Mouse (Mus musculus): ENCODE results near the gene Plch1. TPM values are rescaled to one million over a fixed set of nuclear protein-coding genes. Genes with fewer than 3 reads are reported as not detected.

The Plch1 gene
- polyA plus RNA-seq, 1 experiment from 2014 or later: 27.5 TPM

GRCm38 (mm10) chr3:63900021-63900571 is 824 bp upstream of the Plch1 start:
- ATAC-seq (replicated peaks; ENCODE audit: low FRiP score) (peak; percentile 58), DNase-seq (ENCODE audit: low spot score) (peak; percentile 68)
- H3K4me1 ChIP-seq (replicated peaks; ENCODE audit: control insufficient read depth, insufficient read depth, low read length): peaks cover 8% of the 10 kb centered on the region; the same call in 1 of the 2 replicates
- H3K4me2 ChIP-seq (ENCODE audit: low read depth, low read length, severe bottlenecking): peak overlapping the region; percentile 73; the same call in 1 of the 2 replicates
- H3K27ac ChIP-seq (ENCODE audit: low read depth, low read length): peak overlapping the region; percentile 95
- H3K9me3 ChIP-seq (ENCODE audit: control insufficient read depth, low read length): no peaks in the 10 kb centered on the region
- no peaks in the 10 kb centered on the region for H3K27me3 ChIP-seq (ENCODE audit: control insufficient read depth, insufficient read depth, low read length)
- H3K4me3 ChIP-seq (ENCODE audit: low read depth, low read length): peak overlapping the region; percentile 79; the same call in 1 of the 2 replicates
- under 1% methylated on average over 12 of the region's 12 CpGs for WGBS
- H3K9ac ChIP-seq (ENCODE audit: low read length): peak overlapping the region; percentile 14; the same call in 1 of the 2 replicates
- no peaks in the 10 kb centered on the region for H3K36me3 ChIP-seq (ENCODE audit: control insufficient read depth, insufficient read depth, low read length)

GRCm38 (mm10) chr3:63898581-63899308 is 527 bp downstream of the Plch1 start:
- ATAC-seq (replicated peaks; ENCODE audit: low FRiP score) (peak; percentile 81), DNase-seq (ENCODE audit: low spot score) (peak; percentile 91)
- H3K36me3 ChIP-seq (ENCODE audit: control insufficient read depth, insufficient read depth, low read length): no peaks in the 10 kb centered on the region
- peak overlapping the region; percentile 79 for H3K4me3 ChIP-seq (ENCODE audit: low read depth, low read length)
- peak overlapping the region; percentile 95 for H3K27ac ChIP-seq (ENCODE audit: low read depth, low read length)
- H3K9me3 ChIP-seq (ENCODE audit: control insufficient read depth, low read length): no peaks in the 10 kb centered on the region
- H3K9ac ChIP-seq (ENCODE audit: low read length): peak overlapping the region; percentile 92
- no peaks in the 10 kb centered on the region for H3K27me3 ChIP-seq (ENCODE audit: control insufficient read depth, insufficient read depth, low read length)
- peak overlapping the region; percentile 73 for H3K4me2 ChIP-seq (ENCODE audit: low read depth, low read length, severe bottlenecking)
- WGBS: under 1% methylated on average over 41 of the region's 41 CpGs
- H3K4me1 ChIP-seq (replicated peaks; ENCODE audit: control insufficient read depth, insufficient read depth, low read length): peaks cover 10% of the 10 kb centered on the region; the same call in 1 of the 2 replicates

GRCm38 (mm10) chr3:63897177-63897576 is 2.1 kb downstream of the Plch1 start:
- no peaks in the 10 kb centered on the region for H3K9me3 ChIP-seq (ENCODE audit: control insufficient read depth, low read length)
- H3K9ac ChIP-seq (ENCODE audit: low read length): no peak overlapping the region
- H3K4me1 ChIP-seq (replicated peaks; ENCODE audit: control insufficient read depth, insufficient read depth, low read length): peaks cover 10% of the 10 kb centered on the region; the same call in 1 of the 2 replicates
- WGBS: 5% methylated on average over 1 of the region's 1 CpGs
- H3K27me3 ChIP-seq (ENCODE audit: control insufficient read depth, insufficient read depth, low read length): no peaks in the 10 kb centered on the region
- no peak for DNase-seq (ENCODE audit: low spot score)
- no peaks in the 10 kb centered on the region for H3K36me3 ChIP-seq (ENCODE audit: control insufficient read depth, insufficient read depth, low read length)
- H3K4me3 ChIP-seq (ENCODE audit: low read depth, low read length): peak overlapping the region; percentile 79; the same call in 1 of the 2 replicates
- peak overlapping the region; percentile 73; the same call in 1 of the 2 replicates for H3K4me2 ChIP-seq (ENCODE audit: low read depth, low read length, severe bottlenecking)
- no peak overlapping the region for H3K27ac ChIP-seq (ENCODE audit: low read depth, low read length)
- ATAC-seq (replicated peaks; ENCODE audit: low FRiP score): no peak

- peak overlapping the region; percentile 26; the same call in 1 of the 2 replicates for H3K4me2 ChIP-seq (ENCODE audit: low read depth, low read length, severe bottlenecking)
- H3K4me1 ChIP-seq (replicated peaks; ENCODE audit: control insufficient read depth, insufficient read depth, low read length): peaks cover 9% of the 10 kb centered on the region; the same call in 1 of the 2 replicates
- DNase-seq (ENCODE audit: low spot score) (no peak), ATAC-seq (replicated peaks; ENCODE audit: low FRiP score) (no peak)
- no peak overlapping the region; the same call in 1 of the 2 replicates for H3K27ac ChIP-seq (ENCODE audit: low read depth, low read length)
- 37% methylated on average over 4 of the region's 4 CpGs for WGBS
- H3K9me3 ChIP-seq (ENCODE audit: control insufficient read depth, low read length): no peaks in the 10 kb centered on the region
- H3K4me3 ChIP-seq (ENCODE audit: low read depth, low read length): no peak overlapping the region
- no peaks in the 10 kb centered on the region for H3K27me3 ChIP-seq (ENCODE audit: control insufficient read depth, insufficient read depth, low read length)
- no peak overlapping the region for H3K9ac ChIP-seq (ENCODE audit: low read length)
- H3K36me3 ChIP-seq (ENCODE audit: control insufficient read depth, insufficient read depth, low read length): no peaks in the 10 kb centered on the region
Observed at GRCm38 (mm10) chr3:63896303-63896702, 3.0 kb downstream of the Plch1 start.

- no peaks in the 10 kb centered on the region for H3K36me3 ChIP-seq (ENCODE audit: control insufficient read depth, insufficient read depth, low read length)
- H3K27me3 ChIP-seq (ENCODE audit: control insufficient read depth, insufficient read depth, low read length): no peaks in the 10 kb centered on the region
- peak overlapping the region; percentile 18 for H3K27ac ChIP-seq (ENCODE audit: low read depth, low read length)
- H3K9ac ChIP-seq (ENCODE audit: low read length): no peak overlapping the region
- H3K4me2 ChIP-seq (ENCODE audit: low read depth, low read length, severe bottlenecking): no peak overlapping the region
- DNase-seq (ENCODE audit: low spot score) (no peak), ATAC-seq (replicated peaks; ENCODE audit: low FRiP score) (no peak)
- H3K4me1 ChIP-seq (replicated peaks; ENCODE audit: control insufficient read depth, insufficient read depth, low read length): peaks cover 7% of the 10 kb centered on the region; the same call in 1 of the 2 replicates
- no peak overlapping the region for H3K4me3 ChIP-seq (ENCODE audit: low read depth, low read length)
- H3K9me3 ChIP-seq (ENCODE audit: control insufficient read depth, low read length): no peaks in the 10 kb centered on the region
- WGBS: 10% methylated on average over 2 of the region's 2 CpGs
Observed at GRCm38 (mm10) chr3:63895786-63896185, 3.5 kb downstream of the Plch1 start.

GRCm38 (mm10) chr3:63893677-63894076 is 5.6 kb downstream of the Plch1 start:
- Histone ChIP-seq H3K4me1 (replicated peaks; ENCODE audit: control insufficient read depth, insufficient read depth, low read length) (peaks cover 7% of the 10 kb centered on the region; the same call in 1 of the 2 replicates), H3K4me2 (ENCODE audit: low read depth, low read length, severe bottlenecking) (no peak overlapping the region), H3K27me3 (ENCODE audit: control insufficient read depth, insufficient read depth, low read length) (no peaks in the 10 kb centered on the region), H3K27ac (ENCODE audit: low read depth, low read length) (no peak overlapping the region), H3K4me3 (ENCODE audit: low read depth, low read length) (no peak overlapping the region), H3K9ac (ENCODE audit: low read length) (no peak overlapping the region), H3K36me3 (ENCODE audit: control insufficient read depth, insufficient read depth, low read length) (no peaks in the 10 kb centered on the region), H3K9me3 (ENCODE audit: control insufficient read depth, low read length) (no peaks in the 10 kb centered on the region)
- DNase-seq (ENCODE audit: low spot score): no peak
- ATAC-seq (replicated peaks; ENCODE audit: low FRiP score): no peak
- WGBS: 75% methylated on average over 7 of the region's 7 CpGs

GRCm38 (mm10) chr3:63892154-63892553 is 7.1 kb downstream of the Plch1 start:
- ATAC-seq (replicated peaks; ENCODE audit: low FRiP score) (no peak), DNase-seq (ENCODE audit: low spot score) (no peak)
- Histone ChIP-seq H3K27ac (ENCODE audit: low read depth, low read length) (no peak overlapping the region), H3K9ac (ENCODE audit: low read length) (no peak overlapping the region), H3K4me1 (replicated peaks; ENCODE audit: control insufficient read depth, insufficient read depth, low read length) (peaks cover 7% of the 10 kb centered on the region; the same call in 1 of the 2 replicates), H3K27me3 (ENCODE audit: control insufficient read depth, insufficient read depth, low read length) (no peaks in the 10 kb centered on the region), H3K4me2 (ENCODE audit: low read depth, low read length, severe bottlenecking) (no peak overlapping the region), H3K36me3 (ENCODE audit: control insufficient read depth, insufficient read depth, low read length) (no peaks in the 10 kb centered on the region), H3K9me3 (ENCODE audit: control insufficient read depth, low read length) (no peaks in the 10 kb centered on the region), H3K4me3 (ENCODE audit: low read depth, low read length) (no peak overlapping the region)
- WGBS: 66% methylated on average over 3 of the region's 3 CpGs

GRCm38 (mm10) chr3:63881065-63881464 is 18.2 kb downstream of the Plch1 start:
- ATAC-seq (replicated peaks; ENCODE audit: low FRiP score) (no peak), DNase-seq (ENCODE audit: low spot score) (no peak)
- no peaks in the 10 kb centered on the region; the same call in 1 of the 2 replicates for H3K36me3 ChIP-seq (ENCODE audit: control insufficient read depth, insufficient read depth, low read length)
- H3K4me1 ChIP-seq (replicated peaks; ENCODE audit: control insufficient read depth, insufficient read depth, low read length): 0 out of 2 replicates have a peak, but pooled peaks cover 2% of the 10 kb centered on the region
- H3K4me2 ChIP-seq (ENCODE audit: low read depth, low read length, severe bottlenecking): no peak overlapping the region
- 0 out of 2 replicates have a peak, but pooled peaks cover 3% of the 10 kb centered on the region for H3K9me3 ChIP-seq (ENCODE audit: control insufficient read depth, low read length)
- no peak overlapping the region for H3K9ac ChIP-seq (ENCODE audit: low read length)
- no peak overlapping the region for H3K27ac ChIP-seq (ENCODE audit: low read depth, low read length)
- H3K27me3 ChIP-seq (ENCODE audit: control insufficient read depth, insufficient read depth, low read length): no peaks in the 10 kb centered on the region
- H3K4me3 ChIP-seq (ENCODE audit: low read depth, low read length): no peak overlapping the region
- 94% methylated on average over 2 of the region's 2 CpGs for WGBS
